Mouse (Mus musculus): Measurements from ENCODE around the gene Ssc5d.

DNA sequence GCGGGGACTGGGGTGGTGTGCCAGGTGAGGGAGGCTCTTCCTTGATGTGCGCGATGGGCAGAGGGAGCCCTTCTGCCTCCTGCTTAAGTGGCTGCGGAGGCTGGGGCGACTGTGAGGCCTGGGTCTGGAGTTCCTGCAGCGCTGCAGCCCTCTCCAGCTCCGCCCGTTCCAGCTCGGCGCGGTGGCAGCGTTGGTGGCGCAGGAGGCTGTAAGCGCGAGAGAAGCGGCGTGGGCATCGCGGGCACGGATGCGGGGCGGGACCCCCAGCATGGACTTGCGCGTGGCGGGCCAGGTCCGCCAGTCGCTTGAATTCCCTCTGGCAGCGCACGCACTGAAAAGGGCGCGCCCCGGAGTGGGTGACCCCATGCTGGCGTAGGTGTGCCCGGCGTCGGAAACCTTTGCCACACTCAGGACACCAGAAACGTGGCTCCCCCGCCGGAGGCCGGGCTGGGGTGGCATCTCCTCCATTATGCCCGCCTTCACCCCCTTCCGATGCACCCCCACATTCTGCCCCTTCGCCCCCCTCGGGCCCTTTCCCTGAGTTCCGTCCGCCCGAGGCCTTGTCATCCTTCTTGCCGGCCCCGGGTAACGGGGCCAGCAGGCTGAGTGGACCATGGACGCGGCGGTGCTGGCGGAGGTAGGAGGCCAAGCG, 67.9 kb downstream of the Ssc5d start:
- TF ChIP-seq CTCF (IDR thresholded peaks at IDR 0.05; ENCODE audit: insufficient read depth, low read length): no peak
- no peak for TF ChIP-seq POLR2A (IDR thresholded peaks at IDR 0.05; ENCODE audit: borderline replicate concordance, extremely low read depth, low read depth, low read length)

Data from lung, adult 2 months (tissue).